Mouse (Mus musculus) lung, postnatal 10 days (tissue): Measurements from ENCODE around the gene Shc3.

Experiments used
- DNase-seq: peaks from one replicate; pipeline ENCODE4 v3.0.0; 2021

The Shc3 gene

DNA sequence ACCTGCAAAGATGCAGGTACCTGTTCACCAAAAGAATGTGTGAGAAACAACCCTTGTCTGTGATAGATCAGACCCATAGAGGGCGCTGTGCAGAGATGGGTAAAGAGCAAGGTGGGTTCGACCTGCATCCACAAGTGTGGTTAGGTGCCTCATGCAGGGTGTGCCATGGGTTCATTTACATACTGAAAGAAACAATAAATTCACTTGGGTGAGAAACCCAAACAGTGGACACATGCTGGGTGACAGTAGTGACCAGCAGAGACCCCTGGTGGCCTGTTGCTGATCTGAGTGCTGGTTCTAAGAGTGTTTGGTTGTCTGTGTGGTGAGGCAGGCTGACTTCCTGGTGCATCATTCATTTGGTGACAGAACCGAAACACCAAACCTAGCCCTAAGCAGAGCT, 155.8 kb downstream of the Shc3 start:
- peak; percentile 50 for DNase-seq

DNA sequence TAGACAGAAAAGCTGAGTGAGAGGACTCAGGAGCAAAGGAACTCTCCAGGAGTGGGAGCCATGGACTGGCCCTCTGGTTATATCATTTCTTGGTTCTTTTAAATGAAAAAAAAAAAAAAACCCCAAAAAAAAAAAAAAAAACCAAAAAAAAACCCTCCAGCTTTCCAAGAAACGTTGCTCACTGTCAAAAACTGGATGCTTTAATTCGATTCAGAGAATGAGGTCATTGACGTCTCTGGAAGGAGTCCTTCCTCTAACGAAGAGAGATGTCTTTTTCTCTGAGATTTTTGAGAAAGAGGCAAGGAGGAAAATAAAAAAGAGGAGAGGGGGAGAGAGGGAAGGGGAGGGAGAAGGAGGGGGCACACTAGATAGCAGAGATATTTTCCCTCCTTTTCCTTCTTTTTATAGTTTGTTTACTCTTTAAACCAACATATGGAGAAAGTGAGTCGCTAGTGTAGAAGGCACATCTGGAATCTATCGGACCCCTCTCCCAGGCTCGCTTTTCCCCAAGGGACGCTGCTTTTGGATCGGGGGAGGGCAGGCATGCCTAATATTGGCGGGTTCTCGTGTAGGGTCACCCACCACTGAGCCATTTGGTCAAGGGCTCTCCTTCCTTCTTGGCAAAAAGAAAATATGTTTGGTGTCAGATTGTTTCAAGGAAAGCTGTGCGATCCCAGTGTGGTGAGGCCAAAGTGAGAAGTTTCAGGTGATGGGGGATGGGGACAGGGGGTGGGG, 157.4 kb downstream of the Shc3 start:
- no peak for DNase-seq

DNA sequence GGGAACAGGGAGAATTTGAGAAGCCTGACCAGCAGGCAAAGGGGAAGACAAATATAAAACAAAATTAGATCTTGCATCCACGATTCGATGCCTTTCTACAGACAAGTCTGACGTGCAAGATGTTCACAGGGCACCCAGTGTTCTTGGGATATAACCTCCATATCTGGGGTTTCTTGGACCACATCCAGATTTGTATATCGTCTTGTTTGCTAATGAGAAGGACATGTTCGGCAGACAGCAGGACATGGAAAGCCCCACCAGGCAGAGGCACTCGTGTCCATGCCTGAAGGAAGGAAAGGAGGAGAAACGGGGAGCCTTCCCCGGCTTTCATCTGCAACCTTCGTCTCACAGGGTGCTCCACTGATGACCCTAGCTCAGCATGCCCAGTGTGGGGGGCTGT, 158.0 kb downstream of the Shc3 start:
- no peak for DNase-seq

DNA sequence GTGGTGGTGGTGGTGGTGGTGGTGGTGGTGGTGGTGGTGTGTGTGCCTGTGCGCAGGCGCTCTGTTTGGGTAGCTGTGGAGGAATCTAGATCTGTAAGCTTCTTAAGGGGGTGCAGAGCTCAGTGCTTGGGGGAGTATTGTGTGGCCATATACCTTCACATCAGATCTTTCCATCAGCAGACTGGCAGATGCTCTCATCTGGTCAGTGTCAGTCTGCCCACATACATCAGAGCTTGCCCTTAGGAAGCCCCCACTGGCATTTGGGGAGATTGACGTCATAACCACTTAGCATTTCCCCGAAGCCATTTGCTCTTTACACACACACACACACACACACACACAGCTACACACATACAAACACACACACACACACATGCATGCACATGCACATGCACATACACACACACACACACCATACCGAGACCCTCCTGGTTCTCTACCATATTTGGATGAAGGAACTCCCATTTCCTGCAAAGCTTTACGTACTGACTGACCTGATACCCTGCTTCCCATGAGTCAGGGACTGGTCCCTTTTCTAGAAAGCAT, 159.2 kb downstream of the Shc3 start:
- DNase-seq = no peak

DNA sequence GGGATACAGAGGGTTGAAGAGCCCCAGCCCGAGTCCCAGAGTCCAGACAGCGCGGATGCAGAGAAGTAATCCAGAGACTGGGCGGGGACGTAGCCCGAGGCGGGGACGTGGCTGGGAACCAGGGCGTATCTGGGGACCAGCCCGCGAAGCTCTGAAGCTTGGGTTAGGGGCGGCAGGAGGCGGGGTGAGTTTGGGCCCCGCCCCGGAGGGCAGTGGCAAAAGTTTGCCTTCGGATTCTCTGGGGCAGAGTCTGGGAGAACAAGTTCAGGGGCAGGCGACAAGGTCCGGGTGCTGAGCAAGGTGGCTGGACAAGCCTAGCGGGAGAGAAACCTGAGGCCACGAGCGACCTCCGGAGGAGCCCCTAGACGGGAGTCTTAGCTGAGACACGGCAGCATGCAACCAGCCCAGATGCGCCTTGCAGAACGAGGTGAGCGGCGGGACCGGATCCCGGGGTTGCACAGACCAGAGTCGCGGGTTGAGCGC, 160.7 kb downstream of the Shc3 start, which contains the start of gene S1pr3:
Gene S1pr3, plus strand, starts transcription at position 121 of the 483 bp plus-strand sequence.
- peak; percentile 85 for DNase-seq

DNA sequence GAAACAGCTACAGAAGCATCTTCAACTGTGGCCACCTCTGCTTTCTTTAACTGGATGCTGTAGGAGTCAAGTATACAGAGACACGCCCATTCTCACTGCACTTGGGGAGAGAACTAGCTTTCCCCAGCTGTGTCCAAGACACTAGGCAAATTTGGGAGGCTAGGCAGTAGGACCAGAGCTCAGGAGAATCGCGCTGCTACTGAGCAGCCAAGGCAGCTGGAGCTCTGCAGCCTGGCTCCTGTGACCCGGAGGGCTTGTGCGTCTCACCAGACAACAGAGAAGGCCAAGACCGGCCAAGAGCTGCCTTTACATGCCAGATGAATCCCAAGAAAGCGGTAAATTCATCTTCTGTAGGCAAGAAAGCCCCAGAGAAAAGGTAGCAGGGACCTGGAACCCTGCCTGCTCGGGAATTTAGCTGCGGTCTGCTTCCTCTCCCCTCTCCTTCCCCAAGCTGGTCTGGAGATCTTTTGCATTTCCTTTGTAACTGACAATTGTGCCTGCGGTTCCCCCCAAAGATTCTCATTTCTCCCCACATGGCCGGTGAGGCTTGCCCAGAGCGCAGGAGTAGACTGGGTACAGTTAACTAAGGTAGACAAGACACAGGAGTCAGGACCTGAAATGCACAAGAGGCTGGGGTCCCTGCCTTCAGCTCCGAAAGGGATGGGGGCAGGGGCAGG, 161.5 kb downstream of the Shc3 start:
- DNase-seq = no peak

DNA sequence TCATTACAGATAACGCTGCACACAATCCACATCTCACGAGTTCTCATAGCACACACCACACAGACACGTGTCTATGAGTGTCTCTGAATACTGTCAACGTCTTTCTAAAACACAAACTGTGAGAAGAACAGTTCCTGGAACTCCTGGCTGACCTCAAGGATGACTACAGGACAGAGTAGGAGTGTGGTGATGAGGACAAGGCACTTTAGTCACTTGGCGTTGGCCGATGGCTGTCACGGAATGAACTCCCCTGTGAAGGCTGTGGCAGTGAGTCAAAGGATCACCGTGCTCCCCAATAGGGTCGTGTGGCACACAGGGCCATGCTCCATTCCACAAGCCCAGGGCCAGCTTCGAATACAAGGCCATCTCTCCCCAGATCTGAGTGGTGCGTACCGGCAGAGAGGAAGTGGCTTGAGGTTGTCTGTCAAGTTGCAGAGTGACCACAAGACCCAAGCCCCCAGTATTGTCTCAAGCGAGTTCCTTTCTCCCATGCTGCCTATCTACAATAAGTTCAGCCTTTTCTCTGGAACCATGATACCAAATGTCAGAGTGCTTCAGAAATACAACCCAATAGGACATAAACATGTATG, 163.4 kb downstream of the Shc3 start:
- peak; percentile 64 for DNase-seq

DNA sequence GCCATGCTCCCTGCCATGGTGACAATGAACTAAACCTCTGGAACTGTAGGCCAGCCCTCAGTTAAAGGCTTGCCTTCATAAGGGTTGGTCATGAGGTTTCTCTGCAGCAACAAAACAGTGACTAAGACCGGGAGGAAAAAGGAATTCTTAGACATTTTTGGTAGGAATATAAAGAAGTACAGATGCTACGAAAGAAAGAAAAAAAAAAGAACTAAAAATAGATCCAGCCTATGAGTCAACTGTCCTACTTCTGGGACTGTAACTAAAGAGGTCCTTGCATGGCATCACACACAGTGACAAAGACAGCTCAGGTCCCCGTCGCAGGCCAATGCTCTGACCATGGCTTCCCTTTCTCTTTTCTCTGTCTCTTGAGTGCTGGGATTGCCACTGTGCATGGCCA, 164.7 kb downstream of the Shc3 start:
- DNase-seq = no peak

DNA sequence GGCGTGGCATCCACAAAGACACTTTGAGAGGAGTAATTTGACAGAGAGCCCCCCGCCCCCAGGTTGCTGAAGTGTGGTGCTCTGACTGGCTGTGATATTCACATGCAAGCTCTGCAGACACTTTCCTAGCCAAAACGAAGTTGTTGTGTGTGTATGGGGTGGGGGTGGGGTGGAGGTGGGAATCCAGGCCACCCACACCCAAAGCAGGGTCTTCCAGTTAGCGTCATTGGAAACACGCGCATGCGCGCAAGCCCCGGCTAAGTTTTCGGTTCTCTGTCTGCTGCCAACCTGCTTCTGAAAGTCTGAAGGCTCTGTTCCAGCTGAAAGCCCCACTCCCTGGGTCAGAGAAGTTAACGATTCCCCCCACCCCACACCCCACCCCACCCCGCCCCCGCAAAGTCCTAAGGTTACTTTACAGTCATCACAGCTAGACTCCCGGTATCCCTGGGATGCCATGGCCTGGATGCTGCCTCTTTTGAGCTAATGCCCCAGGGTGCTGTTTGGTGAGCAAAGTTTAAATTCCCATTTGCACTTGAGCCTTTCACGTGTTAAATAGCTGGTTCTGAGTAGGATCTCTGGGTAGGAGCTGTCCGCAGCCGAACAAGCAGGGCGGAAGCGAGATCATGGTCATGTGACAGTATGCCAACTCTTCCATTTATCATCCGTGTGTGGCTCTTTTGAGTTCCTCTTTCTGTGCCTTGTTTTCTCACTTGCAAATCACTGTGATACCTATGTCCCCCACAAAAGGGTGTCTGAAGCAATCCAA, 168.3 kb downstream of the Shc3 start:
- DNase-seq = no peak

DNA sequence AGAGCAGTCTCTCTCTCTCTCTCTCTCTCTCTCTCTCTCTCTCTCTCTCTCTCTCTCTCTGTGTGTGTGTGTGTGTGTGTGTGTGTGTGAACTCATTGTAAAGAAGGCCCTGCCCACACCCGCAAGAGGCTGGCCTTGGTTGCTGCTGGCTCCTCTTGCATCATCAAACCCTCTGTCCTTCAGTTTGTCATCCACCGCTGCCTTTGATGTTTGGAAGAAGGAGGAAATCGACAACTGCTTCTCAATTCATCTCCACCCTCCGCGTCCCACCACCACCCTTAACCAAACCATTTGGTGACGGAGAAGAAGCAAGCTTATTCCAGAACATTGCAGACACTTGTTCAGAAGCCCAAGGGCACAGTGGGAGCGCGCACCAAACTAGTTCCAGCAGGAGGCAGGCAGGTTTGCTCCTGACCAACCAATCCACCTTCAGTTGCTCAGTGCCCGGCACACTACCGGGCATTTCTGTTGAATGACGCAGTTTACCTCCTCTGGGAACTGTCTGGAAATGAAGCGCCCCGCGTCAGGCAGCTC, 169.0 kb downstream of the Shc3 start:
- DNase-seq = no peak

DNA sequence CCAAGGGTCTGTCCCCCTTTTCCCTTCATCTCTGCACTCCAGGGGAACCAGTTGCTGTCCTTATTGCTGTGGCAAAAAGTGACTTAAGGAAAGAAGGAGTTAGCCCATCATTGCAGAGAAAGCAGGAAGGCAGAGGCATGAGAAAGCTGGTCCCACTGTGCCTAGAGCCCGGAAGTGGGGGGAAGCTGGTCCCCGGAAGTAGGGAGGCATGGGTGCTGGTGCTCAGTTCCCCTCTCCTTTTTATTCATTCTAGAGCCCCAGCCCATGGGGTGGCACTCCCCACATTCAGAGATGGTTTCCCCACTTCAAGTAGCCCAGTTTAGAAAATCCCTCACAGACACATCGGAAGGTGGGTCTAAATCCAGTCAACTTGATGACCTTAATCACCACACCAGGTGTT, 169.7 kb downstream of the Shc3 start:
- no peak for DNase-seq

DNA sequence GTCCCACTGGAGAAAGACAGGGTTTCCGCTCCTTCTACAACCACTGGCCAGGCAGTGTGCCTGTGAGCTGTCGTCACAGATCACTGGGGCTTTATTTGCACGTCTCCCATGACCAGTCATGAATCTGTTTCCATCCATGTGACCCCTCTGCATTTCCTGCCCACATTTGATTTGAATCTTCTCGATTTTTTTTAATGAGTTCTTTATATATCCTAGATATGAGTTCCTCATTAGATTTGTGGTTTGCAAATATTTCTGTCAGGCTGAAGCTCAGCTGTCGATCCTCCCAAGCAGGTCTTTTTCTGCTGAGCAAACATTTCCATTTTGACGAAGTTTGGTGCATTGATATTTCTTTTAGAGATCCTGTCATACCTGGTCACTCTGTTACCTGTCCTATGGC, 171.4 kb downstream of the Shc3 start:
- DNase-seq = no peak

DNA sequence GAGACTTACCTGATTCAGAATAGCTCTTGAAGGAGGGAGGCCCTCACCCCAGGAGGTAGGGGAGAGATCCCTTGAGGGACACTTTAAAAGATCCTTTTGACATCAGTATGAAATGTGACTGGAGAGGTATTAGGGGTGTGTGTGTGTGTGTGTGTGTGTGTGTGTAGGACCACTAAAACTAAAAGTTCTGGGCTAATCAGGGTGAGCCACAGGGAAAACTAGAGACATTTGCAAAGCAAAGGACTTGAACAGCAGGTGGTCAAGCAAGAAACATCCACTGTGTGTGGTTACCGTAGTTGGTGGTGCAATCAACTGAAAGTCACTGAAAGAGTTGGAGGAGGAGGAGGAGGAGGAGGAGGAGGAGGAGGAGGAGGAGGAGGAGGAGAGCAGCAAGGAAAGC, 177.0 kb downstream of the Shc3 start:
- DNase-seq = no peak

DNA sequence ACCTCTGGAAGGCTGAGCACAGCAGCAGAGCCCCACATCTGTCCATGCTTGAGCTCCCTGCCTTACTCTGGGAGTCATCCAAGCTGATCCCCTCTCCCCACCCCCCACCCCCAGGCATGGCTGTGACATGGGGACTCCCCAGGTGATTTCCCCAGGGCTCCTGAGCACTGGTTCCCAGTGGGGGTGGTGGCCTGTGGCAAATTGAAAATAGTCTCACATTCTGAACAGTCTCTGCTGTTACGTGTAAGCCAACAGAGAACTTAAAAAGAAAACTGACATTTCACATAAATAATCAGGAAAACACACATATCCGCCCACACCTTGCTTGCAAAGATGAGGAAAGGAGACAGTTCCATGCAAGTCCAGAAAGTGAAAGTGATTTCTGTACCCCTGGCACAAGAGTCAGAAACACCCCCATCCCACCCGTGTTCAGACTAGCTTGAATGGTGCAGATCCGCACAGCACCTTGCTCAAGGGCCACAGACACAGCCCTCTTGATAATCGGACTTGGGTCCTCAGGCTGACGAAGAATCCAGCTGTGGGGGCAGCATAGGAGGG, 177.8 kb downstream of the Shc3 start:
- DNase-seq = no peak

DNA sequence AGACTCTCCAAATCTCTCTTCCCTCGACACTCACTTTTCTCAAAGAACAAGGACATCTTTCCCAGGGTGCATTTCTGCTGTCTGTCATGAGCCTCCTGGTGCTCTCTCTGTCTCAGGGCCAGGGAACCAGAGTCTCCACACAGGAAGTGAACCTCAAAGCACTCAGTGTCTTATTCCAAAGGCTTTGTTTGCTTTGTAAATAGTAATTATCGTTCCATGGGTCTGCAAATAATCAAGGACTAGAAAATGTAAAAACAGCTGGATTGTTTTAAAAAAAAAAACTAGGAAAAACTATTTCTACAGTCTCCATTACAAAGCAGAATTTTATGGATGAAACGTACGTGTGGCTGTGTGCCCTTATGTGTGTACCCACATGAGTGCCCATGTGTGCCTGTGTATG, 178.8 kb downstream of the Shc3 start:
- peak; percentile 25 for DNase-seq

DNA sequence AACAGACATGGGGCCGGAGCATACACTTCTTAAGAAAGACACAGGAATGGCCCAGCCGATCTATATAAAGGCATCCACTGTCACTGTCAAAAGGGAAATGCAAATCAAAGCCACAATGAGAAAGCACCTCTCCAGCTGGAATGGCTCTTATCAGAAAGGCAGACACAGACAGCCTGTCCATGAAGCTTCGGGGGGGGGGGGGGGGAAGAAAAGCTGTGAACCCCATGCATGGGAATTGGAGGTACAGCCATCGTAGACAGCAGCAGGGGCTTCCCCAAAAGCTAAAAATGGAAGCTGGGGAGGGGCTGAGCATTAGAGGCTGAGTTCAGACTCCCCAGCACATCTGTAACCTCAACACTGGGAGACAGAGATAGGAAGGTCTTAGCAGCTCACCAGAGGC, 181.3 kb downstream of the Shc3 start:
- no peak for DNase-seq

DNA sequence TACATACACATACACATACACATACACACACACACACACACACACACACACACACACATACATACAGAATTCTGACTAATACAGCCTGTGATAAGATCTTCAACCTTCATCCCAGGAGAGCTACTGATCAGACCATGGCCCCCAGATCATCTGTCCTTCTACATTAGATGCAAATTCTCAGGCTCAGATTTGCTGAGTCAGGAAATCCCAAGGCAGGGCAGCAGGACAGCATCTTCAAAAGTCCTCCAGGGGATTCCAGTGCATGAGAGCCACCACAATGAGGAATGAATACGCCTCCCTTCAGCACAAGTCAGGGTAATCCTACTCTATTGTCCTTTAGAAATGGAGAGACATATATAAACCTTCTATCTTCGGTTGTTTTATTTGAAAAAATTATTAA, 184.3 kb downstream of the Shc3 start:
- no peak for DNase-seq

DNA sequence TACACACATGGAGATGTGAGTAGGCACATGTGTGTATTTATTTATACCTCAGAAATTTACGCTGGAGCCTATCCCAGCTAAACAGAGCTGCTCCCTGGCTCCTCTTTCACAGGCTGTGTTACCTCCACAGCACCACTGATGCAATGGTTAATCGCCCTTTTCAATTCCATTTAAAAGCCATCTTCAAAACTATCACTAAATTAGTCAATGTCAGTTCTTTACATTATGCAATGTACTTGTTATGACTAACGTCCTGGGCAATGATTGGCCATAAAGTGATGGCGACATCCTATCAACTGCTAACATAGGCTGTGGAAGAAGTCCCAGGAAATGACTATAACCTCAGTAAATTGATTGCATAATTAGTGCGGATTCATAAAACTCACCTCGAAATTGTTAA, 187.7 kb downstream of the Shc3 start:
- DNase-seq = no peak
